Comparison of ENCODE assay signal across 29 mouse cellular contexts in genomic region chr10:42775450-42775849, GRCm38 (mm10). TPM values are rescaled to one million over a fixed set of nuclear protein-coding genes. Genes with fewer than 3 reads are reported as not detected.
DNase-seq lines count a peak whose midpoint lies in the region; ATAC-seq and TF ChIP-seq lines count a peak whose summit lies in the region.
"Had no signal": no experiment of that assay in that cellular context is flagged by ENCODE, and none has a peak within 500 bp of the region (broad histone marks: within the 10 kb centered on the region; RNA-seq: fewer than 3 reads in every experiment).

No protein-coding gene starts in this region.

- H3K4me1 ChIP-seq in hindbrain, postnatal 0 days (ENCODE audit: insufficient read depth, low read length): no peaks in the 10 kb centered on the region
- H3K4me1 ChIP-seq in hindbrain, embryonic 16.5 days (ENCODE audit: control insufficient read depth, insufficient read depth, low read depth, low read length): no peaks in the 10 kb centered on the region
- H3K4me1 ChIP-seq in liver, postnatal 0 days (ENCODE audit: insufficient read depth): no peaks in the 10 kb centered on the region; the same call in 1 of the 2 replicates
- H3K4me1 ChIP-seq in liver, embryonic 12.5 days: peaks cover 3% of the 10 kb centered on the region; the same call in 1 of the 2 replicates
- H3K4me1 ChIP-seq in stomach, postnatal 0 days (replicated peaks; ENCODE audit: control insufficient read depth, insufficient read depth): no peaks in the 10 kb centered on the region
- H3K4me1 ChIP-seq: embryonic facial prominence, embryonic 12.5 days; forebrain, embryonic 10.5 days; heart, embryonic 12.5 days; liver, embryonic 13.5 days; lung, embryonic 15.5 days; stomach, embryonic 15.5 days had no signal

- no peak for ATAC-seq in hindbrain, postnatal 0 days
- no peak for ATAC-seq in hindbrain, embryonic 16.5 days
- no peak for ATAC-seq in liver, postnatal 0 days
- no peak for ATAC-seq in liver, embryonic 12.5 days
- ATAC-seq in stomach, postnatal 0 days (ENCODE audit: low FRiP score, low TSS enrichment): no peak
- ATAC-seq: CD4-positive, CD25-positive, alpha-beta regulatory T cell, adult 4 months; forebrain, embryonic 16.5 days had no signal

- H3K36me3 ChIP-seq in hindbrain, postnatal 0 days (ENCODE audit: insufficient read depth, low read length): no peaks in the 10 kb centered on the region
- no peaks in the 10 kb centered on the region for H3K36me3 ChIP-seq in hindbrain, embryonic 16.5 days (ENCODE audit: control insufficient read depth, insufficient read depth, low read length)
- no peaks in the 10 kb centered on the region for H3K36me3 ChIP-seq in liver, postnatal 0 days (replicated peaks; ENCODE audit: insufficient read depth, low read length)
- no peaks in the 10 kb centered on the region for H3K36me3 ChIP-seq in liver, embryonic 12.5 days
- no peaks in the 10 kb centered on the region for H3K36me3 ChIP-seq in stomach, postnatal 0 days (ENCODE audit: control insufficient read depth, insufficient read depth, low read length)
- H3K36me3 ChIP-seq: embryonic facial prominence, embryonic 12.5 days; heart, embryonic 12.5 days; liver, embryonic 13.5 days; lung, embryonic 15.5 days; stomach, embryonic 15.5 days had no signal

- H3K27me3 ChIP-seq in hindbrain, postnatal 0 days (ENCODE audit: insufficient read depth, low read length): no peaks in the 10 kb centered on the region
- H3K27me3 ChIP-seq in hindbrain, embryonic 16.5 days (replicated peaks; ENCODE audit: control insufficient read depth, insufficient read depth, low read length): no peaks in the 10 kb centered on the region
- no peaks in the 10 kb centered on the region for H3K27me3 ChIP-seq in liver, postnatal 0 days (ENCODE audit: insufficient read depth, low read length)
- H3K27me3 ChIP-seq in liver, embryonic 12.5 days (replicated peaks): no peaks in the 10 kb centered on the region
- no peaks in the 10 kb centered on the region for H3K27me3 ChIP-seq in stomach, postnatal 0 days (ENCODE audit: control insufficient read depth, insufficient read depth, low read length)
- H3K27me3 ChIP-seq: embryonic facial prominence, embryonic 12.5 days; heart, embryonic 12.5 days; liver, embryonic 13.5 days; lung, embryonic 15.5 days; stomach, embryonic 15.5 days had no signal

- H3K9me3 ChIP-seq in hindbrain, postnatal 0 days (ENCODE audit: low read length): no peaks in the 10 kb centered on the region
- H3K9me3 ChIP-seq in hindbrain, embryonic 16.5 days (ENCODE audit: control insufficient read depth, low read length): no peaks in the 10 kb centered on the region
- no peaks in the 10 kb centered on the region for H3K9me3 ChIP-seq in liver, postnatal 0 days (ENCODE audit: low read length)
- no peaks in the 10 kb centered on the region for H3K9me3 ChIP-seq in liver, embryonic 12.5 days (replicated peaks)
- H3K9me3 ChIP-seq in stomach, postnatal 0 days (ENCODE audit: control insufficient read depth, low read length): no peaks in the 10 kb centered on the region
- H3K9me3 ChIP-seq: embryonic facial prominence, embryonic 12.5 days; forebrain, embryonic 10.5 days; heart, embryonic 12.5 days; liver, embryonic 13.5 days; lung, embryonic 15.5 days; stomach, embryonic 15.5 days had no signal

- H3K4me2 ChIP-seq in hindbrain, postnatal 0 days (ENCODE audit: low read depth, low read length): no peak overlapping the region
- H3K4me2 ChIP-seq in hindbrain, embryonic 16.5 days (ENCODE audit: low read length): no peak overlapping the region
- H3K4me2 ChIP-seq in liver, postnatal 0 days (ENCODE audit: low read depth, low read length): no peak overlapping the region
- H3K4me2 ChIP-seq in liver, embryonic 12.5 days: no peak overlapping the region
- H3K4me2 ChIP-seq in stomach, postnatal 0 days (replicated peaks; ENCODE audit: low read depth): no peak overlapping the region
- H3K4me2 ChIP-seq: embryonic facial prominence, embryonic 12.5 days; heart, embryonic 12.5 days; hindbrain, embryonic 14.5 days; liver, embryonic 13.5 days; lung, embryonic 15.5 days; stomach, embryonic 15.5 days had no signal

- WGBS in hindbrain, postnatal 0 days: 93% methylated on average over 3 of the region's 3 CpGs
- WGBS in hindbrain, embryonic 16.5 days: 93% methylated on average over 3 of the region's 3 CpGs
- WGBS in liver, postnatal 0 days (ENCODE audit: insufficient replicate concordance): 61% methylated on average over 3 of the region's 3 CpGs
- WGBS in liver, embryonic 12.5 days (ENCODE audit: insufficient replicate concordance): 49% methylated on average over 3 of the region's 3 CpGs
- 80% methylated on average over 3 of the region's 3 CpGs for WGBS in stomach, postnatal 0 days

- no peak overlapping the region for H3K4me3 ChIP-seq in hindbrain, postnatal 0 days (ENCODE audit: low read length)
- no peak overlapping the region for H3K4me3 ChIP-seq in hindbrain, embryonic 16.5 days (ENCODE audit: low read length)
- H3K4me3 ChIP-seq in liver, postnatal 0 days (ENCODE audit: low read depth, low read length): no peak overlapping the region
- H3K4me3 ChIP-seq in liver, embryonic 12.5 days: no peak overlapping the region
- no peak overlapping the region for H3K4me3 ChIP-seq in stomach, postnatal 0 days (ENCODE audit: low read depth, low read length)
- H3K4me3 ChIP-seq: embryonic facial prominence, embryonic 12.5 days; forebrain, embryonic 10.5 days; heart, embryonic 12.5 days; liver, embryonic 13.5 days; lung, embryonic 15.5 days; stomach, embryonic 15.5 days had no signal

- no peak overlapping the region for H3K27ac ChIP-seq in hindbrain, postnatal 0 days
- no peak overlapping the region for H3K27ac ChIP-seq in hindbrain, embryonic 16.5 days (ENCODE audit: low read depth, low read length)
- no peak overlapping the region for H3K27ac ChIP-seq in liver, postnatal 0 days (ENCODE audit: low read depth)
- no peak overlapping the region for H3K27ac ChIP-seq in liver, embryonic 12.5 days
- no peak overlapping the region for H3K27ac ChIP-seq in stomach, postnatal 0 days (replicated peaks)
- H3K27ac ChIP-seq: embryonic facial prominence, embryonic 12.5 days; forebrain, embryonic 10.5 days; hindbrain, embryonic 14.5 days; liver, embryonic 13.5 days; lung, embryonic 15.5 days; stomach, embryonic 15.5 days had no signal

- H3K9ac ChIP-seq in hindbrain, postnatal 0 days (replicated peaks; ENCODE audit: low read length): no peak overlapping the region
- H3K9ac ChIP-seq in hindbrain, embryonic 16.5 days (ENCODE audit: low read depth, low read length): no peak overlapping the region
- H3K9ac ChIP-seq in liver, postnatal 0 days (replicated peaks): no peak overlapping the region
- H3K9ac ChIP-seq in liver, embryonic 12.5 days: no peak overlapping the region
- no peak overlapping the region for H3K9ac ChIP-seq in stomach, postnatal 0 days (ENCODE audit: low read length)
- H3K9ac ChIP-seq: embryonic facial prominence, embryonic 12.5 days; heart, embryonic 12.5 days; hindbrain, embryonic 14.5 days; liver, embryonic 13.5 days; lung, embryonic 15.5 days; stomach, embryonic 15.5 days had no signal

- no peak for DNase-seq in hindbrain, postnatal 0 days (ENCODE audit: low spot score)
- no peak for DNase-seq in liver, postnatal 0 days
- peak; percentile 15 for DNase-seq in ZHBTc4 (ENCODE audit: low read depth, low spot score)
- no peak for DNase-seq in stomach, postnatal 0 days (ENCODE audit: low spot score)
- DNase-seq in cerebellum, adult 18-20 months: no peak
- DNase-seq: adrenal gland, adult 8-10 months; cerebellum, adult 9-10 months; cerebellum, postnatal 36 days; gastrocnemius, postnatal 36 days; heart, adult 18-20 months; kidney, adult 9 months; kidney, postnatal 14 days; left cerebral cortex, postnatal 4 days; liver, embryonic 13.5 days; lung, postnatal 4 days; midbrain, embryonic 14.5 days; retina, postnatal 1 day; right cerebral cortex, postnatal 14 days; thymus, postnatal 14 days had no signal

- TF ChIP-seq CTCF in hindbrain, postnatal 0 days (IDR thresholded peaks at IDR 0.05; ENCODE audit: low read depth): 0 out of 2 replicates have a peak, but pooled peaks have one; percentile 7
- 0 out of 2 replicates have a peak, but pooled peaks have one; percentile 11 for TF ChIP-seq CTCF in liver, postnatal 0 days (IDR thresholded peaks at IDR 0.05; ENCODE audit: low read depth)
- TF ChIP-seq CTCF in stomach, postnatal 0 days (IDR thresholded peaks at IDR 0.05; ENCODE audit: low read depth): peak; percentile 27

- no peak for TF ChIP-seq EP300 in liver, postnatal 0 days (IDR thresholded peaks at IDR 0.05; ENCODE audit: low read depth)
- TF ChIP-seq EP300 in stomach, postnatal 0 days (optimal IDR thresholded peaks at IDR 0.05): no peak

RNA-seq across cellular contexts. Expression of gene Sec63, which starts 14.2 kb away (rescaled TPM):
- 13.6 and 13.7 TPM in 2 replicates for total RNA-seq in hindbrain, postnatal 0 days (2014; rRNA removed)
- polyA plus RNA-seq in hindbrain, postnatal 0 days (2015; fragmentation: Nextera tagmentation; extraction: Ambion mirVana): 13.4 and 13.9 TPM in 2 replicates
- polyA plus RNA-seq in hindbrain, embryonic 16.5 days (2015; fragmentation: Nextera tagmentation; extraction: Ambion mirVana): 16.6 and 18.1 TPM in 2 replicates
- polyA plus RNA-seq in liver, postnatal 0 days (2015; fragmentation: Nextera tagmentation; extraction: Ambion mirVana): 13.4 and 14.0 TPM in 2 replicates
- polyA plus RNA-seq in liver, embryonic 12.5 days (2016; fragmentation: Nextera tagmentation; extraction: Ambion mirVana): 13.1 TPM in 2 replicates
- polyA plus RNA-seq in stomach, postnatal 0 days (2015; fragmentation: Nextera tagmentation; extraction: Ambion mirVana): 15.5 and 15.8 TPM in 2 replicates
